Mouse (Mus musculus): ENCODE measurements at regions not wholly inside any gene's neighbourhood (a gene's known extent, or its start where the extent isn't known, plus 50 kb on each side); places are given as distances from the start of the nearest gene placed in this dataset. TPM values are rescaled to one million over a fixed set of nuclear protein-coding genes. Genes with fewer than 3 reads are reported as not detected.

Small RNAs in the stretch of these regions (microRNA-seq; reads per million reads assigned to microRNA genes)
- gene Gm24063, result not detected

Data from hindbrain, embryonic 15.5 days (tissue).